Mouse (Mus musculus): ENCODE data around the gene Sstr3. TPM values are rescaled to one million over a fixed set of nuclear protein-coding genes. Genes with fewer than 3 reads are reported as not detected.

Gene Sstr3
- total RNA-seq, 2 experiments from 2014 or later = not detected

- ATAC-seq (replicated peaks; ENCODE audit: poor library complexity) = peak; percentile 90
Measured at GRCm38 (mm10) chr15:78531901-78532469, 12.5 kb downstream of the Sstr3 start.

- no peak for ATAC-seq (replicated peaks; ENCODE audit: poor library complexity)
Measured at GRCm38 (mm10) chr15:78531451-78531720, 13.1 kb downstream of the Sstr3 start.

- ATAC-seq (replicated peaks; ENCODE audit: poor library complexity) = no peak
Measured at GRCm38 (mm10) chr15:78530671-78531450, 13.6 kb downstream of the Sstr3 start, which contains the start of gene C1qtnf6. Gene C1qtnf6 (minus strand): TSS chr15:78531416.

GRCm38 (mm10) chr15:78530141-78530540 is 14.3 kb downstream of the Sstr3 start:
- ATAC-seq (replicated peaks; ENCODE audit: poor library complexity) = no peak

DNA sequence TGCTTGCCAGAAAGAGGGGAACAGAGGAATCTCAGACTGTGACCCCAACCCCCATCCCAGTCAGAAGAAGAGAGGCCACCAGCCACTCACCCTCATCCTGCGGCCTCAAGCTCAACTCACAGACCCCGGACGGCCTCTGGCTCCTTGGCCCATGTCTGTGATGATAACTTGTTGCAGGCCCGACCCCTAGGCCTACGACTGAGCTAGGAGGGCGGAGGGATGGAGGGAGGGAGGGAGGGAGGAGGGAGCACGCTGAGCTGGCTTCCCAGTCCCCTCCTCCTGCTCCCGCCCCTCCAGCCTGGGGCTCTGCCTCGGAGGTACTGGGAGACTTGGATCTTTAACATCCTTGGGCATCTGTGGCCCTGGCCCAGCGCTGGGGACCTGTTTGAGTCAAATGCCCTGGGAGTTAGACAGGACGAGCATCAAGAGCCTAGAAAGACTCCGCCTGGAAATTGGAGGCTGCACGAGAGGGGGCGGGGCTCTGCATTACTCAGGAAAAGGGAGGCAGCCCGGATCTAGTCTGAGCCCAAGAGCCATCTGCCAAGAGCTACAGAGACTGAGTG is 15.0 kb downstream of the Sstr3 start:
- ATAC-seq (replicated peaks; ENCODE audit: poor library complexity) = no peak

DNA sequence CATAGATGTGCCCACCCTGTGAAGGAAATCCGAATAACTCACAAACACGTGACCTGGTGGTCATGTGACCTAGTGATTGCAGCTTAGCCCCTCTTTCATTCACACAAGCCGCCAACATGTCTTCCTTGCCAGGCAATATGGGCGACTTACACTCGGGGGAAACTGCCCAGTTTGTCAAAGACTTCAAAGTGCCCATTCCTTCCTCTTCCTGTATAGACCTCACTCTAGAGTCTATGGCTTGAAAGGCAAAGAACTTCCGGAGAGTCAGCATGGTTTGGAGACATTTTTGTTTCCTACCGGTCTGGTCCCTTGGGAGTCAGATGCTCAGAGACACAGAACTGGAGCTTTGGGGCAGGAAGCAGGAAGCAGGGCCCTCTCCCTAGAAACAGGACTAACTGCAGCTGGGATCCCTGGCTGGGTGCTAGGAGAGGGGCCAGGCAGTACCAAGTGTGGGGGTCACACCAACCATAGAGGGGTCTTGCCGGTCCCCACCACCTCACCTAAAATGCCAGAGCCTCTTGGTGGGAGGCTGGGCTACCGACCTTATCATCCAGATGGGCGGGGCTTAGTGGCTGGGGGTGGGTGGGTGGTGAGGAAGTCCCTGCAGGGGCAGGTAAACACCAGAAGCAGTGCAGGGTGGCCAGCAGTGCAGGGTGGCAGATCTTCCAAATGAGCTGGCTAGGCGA is 15.6 kb downstream of the Sstr3 start:
- no peak for ATAC-seq (replicated peaks; ENCODE audit: poor library complexity)

DNA sequence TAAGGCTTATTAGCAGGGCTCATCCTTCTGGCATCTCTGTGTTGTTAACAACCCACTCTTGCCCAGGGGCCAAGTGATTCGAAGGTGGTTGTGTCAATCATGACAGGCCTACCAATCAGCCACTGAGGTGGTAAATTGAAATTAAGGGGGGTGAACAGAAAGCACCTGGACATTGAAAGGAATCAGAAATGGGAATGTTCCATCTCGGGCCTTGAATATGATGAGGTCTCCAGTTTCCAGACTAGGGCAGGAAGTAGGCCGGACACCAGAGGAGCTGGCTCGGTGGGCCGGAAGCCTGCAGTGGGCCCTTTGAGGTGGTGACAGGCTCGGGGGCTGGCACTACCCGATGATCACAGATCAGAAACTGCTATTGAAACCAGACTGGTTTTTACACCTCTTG is 16.5 kb downstream of the Sstr3 start:
- no peak for ATAC-seq (replicated peaks; ENCODE audit: poor library complexity)

DNA sequence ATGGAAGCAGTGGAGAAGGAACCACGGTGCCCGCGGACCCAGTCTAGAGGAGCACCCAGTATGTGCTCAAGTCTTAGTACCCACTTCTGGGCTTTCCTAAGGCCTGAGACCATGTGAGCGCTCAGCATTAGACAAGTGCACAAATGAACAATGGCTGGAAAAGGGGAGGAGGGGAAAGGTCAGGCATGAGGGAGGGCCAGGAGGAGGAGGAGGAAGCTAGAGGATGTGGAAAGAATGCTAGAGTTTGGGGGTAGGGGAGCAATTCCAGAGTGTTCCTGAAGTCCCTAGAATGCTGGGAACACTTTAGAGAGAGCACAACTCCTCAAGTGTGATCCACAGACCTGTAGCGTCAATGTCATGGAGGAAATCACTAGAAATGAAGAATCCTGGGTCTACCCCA is 20.3 kb downstream of the Sstr3 start:
- no peak for ATAC-seq (replicated peaks; ENCODE audit: poor library complexity)

DNA sequence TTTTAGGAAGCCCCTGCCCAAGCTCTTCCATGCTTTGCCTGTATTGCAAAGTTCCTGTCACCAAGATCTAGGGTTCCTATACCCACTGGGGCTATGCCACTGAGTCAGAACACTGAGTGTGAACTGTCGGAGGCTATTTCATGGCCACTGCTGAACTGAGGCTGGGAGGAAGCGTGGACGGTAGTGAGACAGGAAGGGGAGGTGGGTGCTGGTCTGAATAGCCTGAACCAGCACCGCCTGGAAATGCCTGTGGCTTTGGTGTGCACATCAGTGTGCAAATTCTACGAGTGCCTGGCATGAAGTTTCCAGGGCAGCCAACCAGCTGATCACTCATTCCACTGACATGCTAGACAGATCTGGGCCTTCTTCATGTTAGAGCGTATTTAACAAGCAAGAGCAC is 22.6 kb downstream of the Sstr3 start:
- ATAC-seq (replicated peaks; ENCODE audit: poor library complexity) = no peak

DNA sequence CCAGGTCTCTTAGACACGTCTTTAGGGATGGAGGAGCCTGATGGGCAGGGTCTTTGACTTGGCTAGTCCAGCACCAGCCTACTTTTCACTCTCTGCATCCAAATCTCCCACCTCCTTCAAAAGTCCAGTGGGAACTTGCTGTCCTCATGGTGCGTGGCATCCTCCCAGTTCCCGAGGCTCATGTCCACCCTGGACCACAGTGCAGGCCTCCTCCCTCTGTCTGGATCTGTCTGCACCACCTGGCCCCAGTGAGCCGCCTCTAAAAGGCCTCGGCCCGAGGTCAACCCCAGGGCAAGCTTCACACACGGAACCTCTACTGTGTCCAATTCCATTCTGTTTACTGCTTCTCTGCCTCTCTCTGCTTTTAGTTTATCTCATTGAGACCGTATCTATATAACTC is 23.2 kb downstream of the Sstr3 start:
- ATAC-seq (replicated peaks; ENCODE audit: poor library complexity) = no peak

- peak; percentile 31 for ATAC-seq (replicated peaks; ENCODE audit: poor library complexity)
Measured at GRCm38 (mm10) chr15:78520112-78520715, 24.3 kb downstream of the Sstr3 start.

- no peak for ATAC-seq (replicated peaks; ENCODE audit: poor library complexity)
Measured at GRCm38 (mm10) chr15:78518221-78518620, 26.3 kb downstream of the Sstr3 start.

GRCm38 (mm10) chr15:78515759-78516158 is 28.7 kb downstream of the Sstr3 start:
- peak; percentile 42; the same call in 1 of the 2 replicates for ATAC-seq (replicated peaks; ENCODE audit: poor library complexity)

DNA sequence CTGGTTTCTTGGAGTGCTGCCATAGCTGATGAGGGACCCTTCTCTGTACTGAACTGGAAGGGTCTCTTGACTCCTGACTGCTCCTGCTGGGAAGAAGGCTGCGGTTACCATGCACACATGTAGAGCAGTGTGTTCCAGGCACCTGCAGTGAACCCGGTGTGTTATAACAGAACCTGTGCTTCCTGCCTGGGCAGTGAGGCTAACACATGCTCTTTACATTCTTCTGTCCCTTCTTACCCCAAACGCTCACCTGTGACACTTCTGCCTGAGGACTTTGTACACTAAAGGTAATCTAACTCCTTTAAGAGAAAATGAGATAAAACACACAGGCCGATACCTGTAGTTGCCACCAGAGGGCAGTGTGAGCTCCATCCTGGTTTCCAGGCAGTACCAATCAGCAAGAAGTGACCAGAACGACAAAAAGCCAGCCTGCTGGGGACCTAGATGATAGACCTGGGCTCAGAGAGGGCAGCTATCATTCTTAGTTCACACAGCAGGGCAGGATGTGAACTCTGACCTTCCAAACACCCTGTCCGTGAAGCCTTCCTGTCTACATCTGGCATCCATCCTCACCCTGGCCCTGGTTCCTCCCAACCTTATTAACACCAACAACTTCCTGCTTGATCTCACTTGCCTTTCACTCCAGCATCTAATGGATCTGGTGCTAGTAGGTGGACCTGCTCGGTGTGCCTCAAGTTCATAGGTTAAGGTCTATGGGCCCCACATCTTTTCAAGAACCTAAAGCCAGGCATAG is 29.9 kb downstream of the Sstr3 start:
- ATAC-seq (replicated peaks; ENCODE audit: poor library complexity) = peak; percentile 69

GRCm38 (mm10) chr15:78513019-78513418 is 31.5 kb downstream of the Sstr3 start:
- no peak for ATAC-seq (replicated peaks; ENCODE audit: poor library complexity)

DNA sequence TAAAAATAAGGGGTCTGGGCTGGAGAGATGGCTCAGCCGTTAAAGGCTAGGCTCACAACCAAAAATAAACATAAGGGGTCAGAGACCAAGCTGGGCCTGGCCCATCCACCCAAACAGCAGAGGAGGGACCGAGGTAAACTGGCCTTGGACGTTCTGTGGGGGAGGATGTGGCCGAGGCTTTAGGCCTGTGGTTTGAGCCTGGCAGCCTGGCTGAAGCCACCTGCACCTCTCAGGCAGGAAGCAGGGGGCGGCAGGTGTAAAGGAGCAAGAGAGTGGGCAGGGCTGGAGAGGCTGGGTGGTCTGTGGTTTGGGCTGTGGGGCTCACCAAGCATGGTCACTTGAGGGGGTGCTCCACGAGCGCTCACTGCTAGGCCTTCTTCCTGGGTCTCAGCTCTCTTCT is 32.5 kb downstream of the Sstr3 start:
- no peak for ATAC-seq (replicated peaks; ENCODE audit: poor library complexity)

DNA sequence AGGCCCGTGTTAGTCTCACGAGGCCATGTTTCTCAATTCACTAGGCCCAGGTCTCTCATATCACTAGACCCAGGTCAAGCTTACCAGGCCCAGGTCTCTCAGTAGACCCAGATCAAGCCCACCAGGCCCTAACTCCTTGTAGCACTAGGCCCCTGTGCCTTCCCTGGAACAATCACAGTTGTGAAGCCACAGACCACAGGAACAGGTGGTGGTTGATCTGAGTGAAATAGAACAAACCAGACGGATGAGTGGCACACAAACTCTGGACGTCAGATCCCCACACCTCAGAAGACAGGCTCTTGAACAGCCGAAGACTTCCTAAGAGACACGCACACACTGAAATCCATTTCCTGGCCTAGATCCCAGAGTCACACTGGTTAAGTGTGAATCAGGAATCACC is 33.7 kb downstream of the Sstr3 start:
- 0 out of 2 replicates have a peak, but pooled peaks have one; percentile 24 for ATAC-seq (replicated peaks; ENCODE audit: poor library complexity)

DNA sequence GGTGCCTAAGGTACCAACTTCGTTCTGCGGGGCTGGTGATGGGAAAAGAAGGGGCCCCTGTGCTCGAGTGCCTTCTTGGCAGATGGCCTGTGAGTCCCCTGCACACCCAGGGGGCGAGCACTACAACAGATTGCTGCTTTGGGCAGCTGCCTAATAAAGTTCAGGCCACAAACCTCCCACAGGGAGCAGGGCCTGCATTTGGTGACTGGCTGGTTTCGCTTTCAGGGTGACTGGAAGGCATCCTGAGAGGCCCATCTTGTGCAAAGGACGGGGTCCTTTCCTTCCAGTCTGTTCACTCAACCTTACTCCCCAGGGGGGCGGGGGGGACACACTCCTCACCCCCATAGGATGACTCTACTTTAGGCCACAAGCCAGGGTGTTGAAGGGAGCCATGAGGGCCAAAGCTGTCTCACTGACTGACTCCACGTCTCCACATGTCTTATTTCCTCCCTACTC is 34.3 kb downstream of the Sstr3 start:
- peak; percentile 16; the same call in 1 of the 2 replicates for ATAC-seq (replicated peaks; ENCODE audit: poor library complexity)

DNA sequence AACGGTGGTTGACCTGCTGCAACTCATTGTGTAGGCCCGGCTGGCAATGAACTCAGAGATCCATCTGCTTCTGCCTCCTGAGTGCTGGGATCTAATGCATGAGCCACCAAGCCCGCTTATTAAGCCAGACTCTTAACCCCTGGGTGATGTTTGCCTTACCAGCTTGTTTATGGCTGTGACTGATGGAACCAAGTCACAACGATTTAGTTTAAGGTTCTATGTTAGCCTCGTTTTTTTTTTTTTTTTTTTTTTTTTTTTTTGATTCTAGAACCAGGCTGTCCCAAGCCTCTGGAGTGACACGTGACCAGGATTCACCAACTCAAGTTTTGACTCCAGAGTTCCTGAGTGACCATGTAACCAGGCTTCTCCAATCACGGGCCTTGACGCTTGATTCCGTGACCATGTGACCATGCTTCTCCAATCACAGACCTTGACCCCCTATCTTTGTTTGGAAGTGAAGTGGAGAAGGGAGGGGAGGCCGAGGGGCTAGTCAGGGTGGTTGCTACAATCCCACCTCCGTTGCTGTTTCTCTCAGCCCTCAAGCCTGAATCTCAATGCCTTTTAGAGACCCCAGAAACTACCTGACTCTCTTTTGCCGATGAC is 35.1 kb downstream of the Sstr3 start:
- no peak for ATAC-seq (replicated peaks; ENCODE audit: poor library complexity)

GRCm38 (mm10) chr15:78508443-78508842 is 36.0 kb downstream of the Sstr3 start:
- ATAC-seq (replicated peaks; ENCODE audit: poor library complexity) = no peak
